Mouse (Mus musculus): ENCODE results near the gene Maz. TPM values are rescaled to one million over a fixed set of nuclear protein-coding genes. Genes with fewer than 3 reads are reported as not detected.
A peak's percentile ranks its signal among the peaks of the same experiment; 100 is the strongest.

The Maz gene
- total and polyA plus RNA-seq, 3 experiments: 234 to 540 TPM; not detected in 1

DNA sequence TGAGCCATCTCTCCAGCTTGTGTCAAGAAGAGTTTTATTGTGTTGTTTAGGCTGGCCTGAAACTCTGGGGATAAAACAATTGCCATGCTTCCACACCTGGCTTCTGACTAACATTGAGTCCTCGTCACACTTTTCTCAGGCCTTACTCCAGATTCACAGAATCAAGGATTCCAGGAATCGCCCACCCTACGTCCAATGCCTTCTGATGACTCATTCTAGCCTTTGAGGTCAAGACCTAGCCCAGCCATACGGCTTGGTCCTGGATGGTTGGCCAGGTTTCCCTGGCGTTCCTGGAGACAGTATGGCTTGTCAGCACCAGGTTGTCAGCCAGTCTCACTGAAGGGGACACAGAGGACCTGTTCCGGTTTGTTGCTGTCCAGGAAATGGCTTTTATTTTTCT lies 14.5 kb downstream of the Maz start:
- Histone ChIP-seq H3K4me3 (ENCODE audit: control insufficient read depth in 1 of 2, insufficient read depth in 1 of 2, low read depth in 2 of 2, low read length in 2 of 2) (no peak overlapping the region), H3K4me1 (ENCODE audit: control insufficient read depth in 1 of 2, insufficient read depth in 2 of 2, low read length in 2 of 2) (peaks cover 10 to 35% of the 10 kb centered on the region in 2 experiments), H3K9me3 (replicated peaks; ENCODE audit: insufficient read depth, low read length) (no peaks in the 10 kb centered on the region), H3K79me2 (ENCODE audit: control insufficient read depth, insufficient read depth, low read length, poor library complexity) (peaks cover 36% of the 10 kb centered on the region), H3K27ac (ENCODE audit: control insufficient read depth, low read depth, low read length) (no peak overlapping the region), H3K36me3 (ENCODE audit: control insufficient read depth in 1 of 2, insufficient read depth in 2 of 2, low read length in 2 of 2) (peaks cover 0 to 29% of the 10 kb centered on the region in 2 experiments; a peak in 2 of 4 replicates), H3K9ac (ENCODE audit: control insufficient read depth, low read depth, low read length, poor library complexity, severe bottlenecking) (no peak overlapping the region), H3K27me3 (ENCODE audit: control insufficient read depth in 1 of 2, insufficient read depth in 2 of 2, low read length in 2 of 2) (no peaks in the 10 kb centered on the region)
- DNase-seq (ENCODE audit: low read depth, low spot score): no peak
- TF ChIP-seq MAZ (IDR thresholded peaks at IDR 0.05; ENCODE audit: low read depth, low read length) (no peak), NELFE (IDR thresholded peaks at IDR 0.05; ENCODE audit: low read depth, low read length) (no peak), CHD1 (IDR thresholded peaks at IDR 0.05; ENCODE audit: low read depth, low read length) (no peak), USF1 (IDR thresholded peaks at IDR 0.05; ENCODE audit: low read depth, low read length) (no peak), E2F4 (IDR thresholded peaks at IDR 0.05; ENCODE audit: borderline replicate concordance, low read depth, low read length) (no peak), MYB (IDR thresholded peaks at IDR 0.05; ENCODE audit: low read depth, low read length) (no peak), SMC3 (IDR thresholded peaks at IDR 0.05; ENCODE audit: low read depth, low read length) (no peak), ZNF384 (IDR thresholded peaks at IDR 0.05; ENCODE audit: low read depth, low read length) (no peak), ZC3H11A (IDR thresholded peaks at IDR 0.05; ENCODE audit: low read depth, low read length) (no peak), POLR2AphosphoS5 (IDR thresholded peaks at IDR 0.05; ENCODE audit: borderline replicate concordance, low read depth, low read length) (no peak), SIN3A (IDR thresholded peaks at IDR 0.05; ENCODE audit: low read length) (no peak), EP300 (IDR thresholded peaks at IDR 0.05; ENCODE audit: low read depth in 1 of 2, low read length in 2 of 2) (no peak), HCFC1 (IDR thresholded peaks at IDR 0.05; ENCODE audit: low read depth, low read length) (no peak), ZKSCAN1 (IDR thresholded peaks at IDR 0.05; ENCODE audit: low read depth, low read length) (no peak), MEF2A (IDR thresholded peaks at IDR 0.05; ENCODE audit: extremely low read depth, insufficient replicate concordance, low read depth, low read length, poor library complexity, severe bottlenecking) (no peak), NRF1 (IDR thresholded peaks at IDR 0.05; ENCODE audit: insufficient read depth, low read depth, low read length, poor library complexity, severe bottlenecking) (no peak), MAFK (IDR thresholded peaks at IDR 0.05; ENCODE audit: borderline replicate concordance, low read depth, low read length) (no peak), MXI1 (IDR thresholded peaks at IDR 0.05; ENCODE audit: low read depth, low read length) (no peak)

DNA sequence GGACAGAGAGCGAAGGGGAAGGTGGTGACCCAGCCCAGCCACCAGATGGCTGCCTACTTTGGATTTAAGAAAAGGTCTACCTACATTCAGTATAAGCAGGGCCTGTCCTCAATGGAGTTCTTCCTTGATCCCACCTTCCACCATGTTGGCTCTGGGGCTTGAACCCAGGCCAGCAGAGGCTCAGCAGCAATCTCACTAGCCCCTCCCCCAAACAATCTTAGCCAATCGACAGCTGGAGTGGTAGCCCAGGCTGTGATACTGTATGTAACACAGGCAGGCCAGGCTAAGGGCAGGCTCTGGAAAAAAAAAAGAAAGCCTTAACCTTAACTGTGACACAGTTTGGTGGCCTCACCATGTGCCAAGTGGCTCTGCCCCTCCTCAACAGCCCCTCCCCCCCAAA lies 15.1 kb downstream of the Maz start:
- peak; percentile 41 for DNase-seq (ENCODE audit: low read depth, low spot score)
- Histone ChIP-seq H3K4me1 (ENCODE audit: control insufficient read depth in 1 of 2, insufficient read depth in 2 of 2, low read length in 2 of 2) (peaks cover 10 to 36% of the 10 kb centered on the region in 2 experiments), H3K27me3 (ENCODE audit: control insufficient read depth in 1 of 2, insufficient read depth in 2 of 2, low read length in 2 of 2) (no peaks in the 10 kb centered on the region), H3K9ac (ENCODE audit: control insufficient read depth, low read depth, low read length, poor library complexity, severe bottlenecking) (no peak overlapping the region), H3K36me3 (ENCODE audit: control insufficient read depth in 1 of 2, insufficient read depth in 2 of 2, low read length in 2 of 2) (peaks cover 0 to 29% of the 10 kb centered on the region in 2 experiments; a peak in 2 of 4 replicates), H3K79me2 (ENCODE audit: control insufficient read depth, insufficient read depth, low read length, poor library complexity) (peaks cover 32% of the 10 kb centered on the region), H3K9me3 (replicated peaks; ENCODE audit: insufficient read depth, low read length) (no peaks in the 10 kb centered on the region), H3K4me3 (ENCODE audit: control insufficient read depth in 1 of 2, insufficient read depth in 1 of 2, low read depth in 2 of 2, low read length in 2 of 2) (no peak overlapping the region), H3K27ac (ENCODE audit: control insufficient read depth, low read depth, low read length) (no peak overlapping the region)
- TF ChIP-seq CTCF (IDR thresholded peaks at IDR 0.05 in 2 of 3, conservative IDR thresholded peaks at IDR 0.05 in 1 of 3; ENCODE audit: control insufficient read depth in 1 of 3, insufficient read depth in 1 of 3, low read depth in 2 of 3, low read length in 3 of 3, poor library complexity in 1 of 3, severe bottlenecking in 1 of 3): peak in 1 of 3 experiments; percentile 11; a peak in 1 of 6 replicates
- 0 out of 2 replicates have a peak, but pooled peaks have one; percentile 25 for TF ChIP-seq NELFE (IDR thresholded peaks at IDR 0.05; ENCODE audit: low read depth, low read length)
- TF ChIP-seq SMC3 (IDR thresholded peaks at IDR 0.05; ENCODE audit: low read depth, low read length): peak; percentile 25; the same call in 1 of the 2 replicates
- no peak for TF ChIP-seq CHD2 (IDR thresholded peaks at IDR 0.05; ENCODE audit: low read length)
- 0 out of 2 replicates have a peak, but pooled peaks have one; percentile 32 for TF ChIP-seq ZMIZ1 (IDR thresholded peaks at IDR 0.05; ENCODE audit: low read depth, low read length)
- no peak for TF ChIP-seq MAX (IDR thresholded peaks at IDR 0.05; ENCODE audit: low read length)
